Mouse (Mus musculus): ENCODE data around the gene Lancl1.

Lancl1 gene

DNA sequence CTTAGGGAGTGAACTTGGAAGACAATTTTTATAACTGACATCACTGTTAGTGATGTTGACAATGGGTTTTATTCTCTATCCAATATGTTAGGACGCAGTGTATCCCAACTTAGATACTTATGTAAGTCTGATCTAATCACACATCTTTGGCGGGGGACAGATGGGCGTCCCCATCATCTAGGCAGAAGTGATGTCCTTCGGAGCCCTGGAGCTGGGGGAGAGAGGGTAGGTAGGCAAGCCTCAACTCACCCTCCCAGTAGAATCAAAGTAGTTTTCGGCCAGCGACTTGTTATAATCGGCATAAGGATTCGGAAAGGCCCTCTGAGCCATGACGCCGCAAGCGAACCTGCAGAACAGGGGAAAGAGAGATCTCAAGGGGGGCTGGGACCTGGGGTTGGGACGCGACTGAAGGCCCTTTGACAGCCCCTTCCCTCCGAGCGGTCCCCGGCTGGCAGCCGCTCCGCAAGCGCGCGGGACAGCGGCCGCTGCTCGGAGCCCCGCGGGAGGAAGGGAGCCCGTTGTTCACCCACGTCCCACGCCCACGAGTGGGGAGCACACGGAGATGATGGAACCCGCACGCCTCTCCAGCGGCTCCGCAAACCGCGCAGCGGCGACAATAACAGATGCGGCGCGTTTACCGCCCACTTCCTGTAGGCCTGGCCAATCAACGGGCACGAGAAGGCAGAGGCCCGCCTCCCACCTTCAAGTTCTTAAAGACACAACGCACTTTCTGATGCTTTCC lies at the start of gene Lancl1:
TSS of gene Lancl1 (minus strand) at position 627 of the 742 bp plus-strand sequence.
- DNase-seq: peak; percentile 72 to 83

DNA sequence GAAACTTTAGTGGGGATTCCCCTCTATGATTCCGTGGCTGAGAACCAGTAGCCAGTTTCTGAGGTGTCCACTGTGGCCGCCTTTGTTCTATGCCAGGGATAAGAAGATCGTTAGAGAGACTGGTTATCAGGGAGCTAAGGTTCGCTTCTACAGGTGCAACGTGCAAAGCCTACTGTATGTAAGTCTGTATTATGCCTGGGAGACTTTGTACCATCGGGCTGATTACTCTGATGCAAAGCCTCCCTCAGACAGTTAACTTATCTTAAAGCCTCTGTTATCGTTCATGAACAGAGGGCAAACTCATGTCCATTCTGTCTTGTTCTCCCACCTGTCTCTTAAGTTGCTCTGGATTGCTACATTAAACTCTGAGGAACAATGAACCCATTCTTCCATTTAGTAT lies 40.5 kb upstream of the Lancl1 start:
- no peak for DNase-seq

DNA sequence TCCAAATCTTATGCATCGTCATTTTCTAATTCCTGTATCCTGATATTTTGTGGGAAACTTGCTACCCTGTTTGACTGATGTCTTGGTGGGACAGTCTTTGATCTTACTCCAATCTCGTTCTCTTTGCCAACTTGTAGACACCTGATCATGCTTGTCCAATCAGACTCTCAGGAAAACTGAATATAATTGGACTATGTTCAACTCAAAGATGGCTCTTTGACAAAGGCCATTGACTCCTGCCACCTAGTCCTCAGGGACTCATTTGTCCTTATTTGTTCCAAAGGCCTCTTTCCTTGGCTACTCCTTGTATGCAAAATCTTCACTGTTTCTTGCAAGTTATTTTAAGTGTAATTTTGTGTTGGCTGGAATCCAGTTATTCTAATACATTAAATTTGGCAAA lies 40.0 kb upstream of the Lancl1 start:
- DNase-seq: no peak

DNA sequence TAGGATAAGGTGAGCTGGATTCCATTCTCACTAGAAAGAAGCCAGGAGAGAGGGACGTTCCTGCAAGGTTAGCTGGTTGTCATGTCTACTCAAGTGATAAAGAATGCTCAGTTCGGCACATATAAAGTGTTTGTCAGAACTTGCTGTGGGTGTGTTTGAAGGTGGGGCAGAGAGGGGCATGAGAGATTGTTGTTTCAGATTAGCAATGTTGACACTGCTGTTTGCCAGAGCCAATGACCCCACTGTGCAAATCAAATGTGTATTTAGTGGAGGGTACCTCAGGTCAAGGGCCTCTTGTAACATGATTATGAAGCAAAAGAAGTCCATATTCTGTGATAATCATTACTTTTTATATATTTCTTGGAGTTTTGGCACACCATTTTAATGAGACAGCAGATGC lies 39.1 kb upstream of the Lancl1 start:
- DNase-seq: no peak

DNA sequence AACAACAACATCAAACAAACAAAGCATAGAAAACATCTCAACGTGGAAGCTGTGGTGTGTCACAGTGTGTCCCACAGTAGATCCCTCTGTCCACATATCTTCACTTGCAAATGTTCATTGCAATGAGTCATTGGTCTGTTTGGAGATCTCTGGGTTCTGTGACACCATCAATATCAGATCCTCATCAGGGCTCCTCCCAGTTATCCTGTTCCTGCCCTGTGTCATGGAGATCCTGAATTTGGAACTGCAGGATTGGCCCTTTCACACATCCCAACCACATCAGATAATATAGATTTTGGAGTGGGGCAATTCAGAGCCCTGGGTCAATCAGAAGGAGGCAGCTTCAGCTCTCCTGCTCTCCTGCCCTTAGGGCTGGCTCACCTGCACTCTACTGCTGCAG lies 28.9 kb upstream of the Lancl1 start:
- DNase-seq: no peak

DNA sequence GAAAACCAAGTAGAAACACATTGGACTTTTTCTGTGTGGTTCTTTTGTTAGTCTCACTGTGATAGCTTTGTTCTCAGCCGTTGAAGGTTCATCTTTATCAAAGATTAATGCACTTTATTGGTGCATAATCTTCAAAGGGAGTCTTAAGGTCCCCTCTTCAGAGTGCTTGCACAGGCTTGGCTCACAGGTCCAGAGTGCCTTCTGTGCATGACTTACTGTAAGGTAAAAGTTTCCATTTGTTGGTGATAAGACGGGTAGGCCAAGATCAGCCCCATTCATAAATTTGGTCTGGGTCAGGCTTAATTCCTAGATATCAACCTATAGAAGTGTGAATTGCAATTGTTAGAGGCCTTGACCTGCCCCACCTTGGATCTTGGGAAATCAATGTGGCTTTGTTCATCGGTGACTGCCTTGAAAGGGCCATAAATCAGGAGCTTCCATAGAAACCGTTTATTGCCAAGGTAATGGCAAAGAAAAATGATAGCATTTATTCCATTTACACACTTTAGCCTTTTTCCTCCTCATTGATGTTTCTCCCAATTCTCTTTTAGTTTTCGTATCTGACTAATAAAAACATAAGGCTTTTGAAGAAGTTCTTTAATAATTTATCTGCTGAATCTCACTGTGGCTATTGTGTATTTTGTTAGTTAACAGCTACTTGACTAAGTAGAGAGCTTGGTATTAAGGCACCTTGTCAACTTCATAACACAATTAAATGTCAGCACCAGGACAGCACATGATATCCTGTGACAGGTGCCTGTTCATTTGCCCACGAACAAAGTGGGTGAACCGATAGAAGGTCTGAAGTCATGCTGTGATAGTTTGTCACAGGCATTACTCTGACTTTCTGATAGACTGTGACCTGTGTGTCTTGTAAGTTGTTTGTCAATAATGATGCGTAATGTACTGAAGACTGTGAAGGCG lies 26.9 kb upstream of the Lancl1 start:
- no peak for DNase-seq

DNA sequence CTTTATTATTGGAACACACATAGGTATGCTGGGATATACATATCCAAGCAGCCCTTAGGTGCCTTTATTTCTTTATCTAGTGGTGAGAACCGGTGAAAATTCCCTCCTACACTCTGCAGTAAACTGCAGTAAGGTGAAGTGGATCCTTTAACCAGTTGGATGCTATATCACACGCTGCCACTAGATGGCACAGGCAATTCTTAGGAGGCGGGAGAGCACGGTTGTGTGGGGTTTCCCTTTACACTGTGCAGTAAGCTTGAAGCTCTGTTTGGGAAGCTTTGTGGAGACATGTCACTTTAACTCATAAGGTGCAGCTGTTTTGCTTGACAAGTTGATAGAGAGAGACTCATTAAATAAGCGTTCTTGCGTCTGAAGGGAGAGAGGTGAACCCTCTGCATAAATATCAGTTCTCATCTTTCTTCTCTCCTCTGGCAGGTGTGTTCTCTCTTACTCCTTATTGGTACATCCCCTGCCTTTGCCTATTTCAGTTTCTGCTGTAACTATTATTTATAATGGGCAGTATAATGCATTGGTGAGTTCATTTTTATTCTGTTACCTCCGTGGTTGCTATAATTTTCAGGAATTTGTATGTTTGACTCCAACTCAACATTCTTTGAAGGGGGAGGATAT lies 22.9 kb upstream of the Lancl1 start:
- DNase-seq: peak in 1 of 2 experiments; percentile 52

DNA sequence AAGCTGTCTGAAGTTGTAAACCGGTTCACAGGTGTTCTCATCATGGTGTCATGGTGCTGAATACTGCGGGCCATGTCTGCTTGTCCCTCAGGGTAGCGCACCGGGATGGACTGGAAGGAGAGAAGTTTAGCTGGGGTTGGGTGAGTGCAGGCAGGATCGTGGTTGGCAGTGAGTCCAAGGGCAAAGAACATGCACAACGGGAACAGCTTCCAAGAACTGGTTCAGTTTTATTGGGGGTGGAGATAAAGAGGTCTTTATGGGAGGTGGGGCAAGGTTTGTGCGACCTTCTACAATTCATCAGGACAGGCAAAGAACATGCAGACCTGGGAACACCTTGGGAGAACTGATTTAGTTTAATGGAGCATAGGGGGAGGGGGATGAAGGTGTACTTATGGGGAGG lies 17.1 kb upstream of the Lancl1 start:
- no peak for DNase-seq

DNA sequence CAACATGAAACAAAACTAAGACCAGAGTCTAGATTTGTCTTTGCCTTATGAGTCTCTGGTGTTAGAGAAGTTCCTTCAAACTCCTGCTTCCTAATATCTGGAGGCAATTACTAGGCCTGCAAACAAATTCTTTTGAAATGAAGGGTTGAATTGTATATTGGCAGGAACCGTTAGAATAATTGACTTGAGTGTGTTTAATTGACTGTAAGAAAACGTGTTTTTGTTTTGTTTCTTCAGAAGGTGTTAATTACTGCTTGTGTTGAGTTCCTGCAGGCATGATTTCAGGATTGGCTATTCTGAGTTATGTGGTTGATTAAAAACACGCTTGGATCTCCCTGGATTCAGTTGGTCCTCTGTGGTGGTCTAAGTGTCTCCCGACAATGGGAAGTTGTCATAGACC lies 14.0 kb upstream of the Lancl1 start:
- DNase-seq: no peak

DNA sequence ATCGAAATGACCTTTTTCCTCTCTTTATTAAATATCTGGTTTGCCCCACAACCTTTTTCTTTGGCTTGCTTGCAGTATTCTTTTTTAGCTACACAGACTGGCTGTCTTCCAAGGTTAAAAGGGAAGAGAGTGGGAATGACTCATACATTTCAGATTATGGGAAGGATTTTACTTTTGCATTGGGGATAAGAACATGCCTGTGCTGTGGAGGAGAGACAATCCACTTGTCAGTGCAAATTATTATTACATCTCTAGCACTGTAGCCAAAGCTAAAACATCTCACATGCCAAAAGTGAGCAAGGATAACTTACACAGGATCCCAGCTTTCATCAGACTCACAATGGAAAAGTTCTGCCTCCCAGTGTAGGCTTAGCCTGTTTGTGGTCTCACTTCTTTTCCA lies 10.9 kb upstream of the Lancl1 start:
- no peak for DNase-seq

DNA sequence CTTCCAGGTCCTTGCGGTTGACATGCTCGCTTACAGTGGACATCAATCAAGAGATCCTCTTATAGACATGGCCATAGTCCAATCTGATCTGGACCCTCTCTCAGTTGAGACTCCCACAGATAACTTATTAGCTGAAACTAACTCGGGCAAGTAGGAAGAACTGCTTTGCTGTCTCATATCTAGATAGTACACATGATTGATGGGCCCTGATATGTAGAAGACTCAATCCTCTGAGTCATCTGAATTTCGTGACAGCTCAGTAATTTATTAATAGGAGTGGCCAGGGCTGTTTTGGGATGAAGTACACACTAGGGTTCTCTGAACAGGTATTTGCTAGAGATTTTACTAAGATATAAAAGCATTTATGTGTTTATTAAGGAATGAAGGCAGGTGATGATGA lies 10.0 kb upstream of the Lancl1 start:
- no peak for DNase-seq

DNA sequence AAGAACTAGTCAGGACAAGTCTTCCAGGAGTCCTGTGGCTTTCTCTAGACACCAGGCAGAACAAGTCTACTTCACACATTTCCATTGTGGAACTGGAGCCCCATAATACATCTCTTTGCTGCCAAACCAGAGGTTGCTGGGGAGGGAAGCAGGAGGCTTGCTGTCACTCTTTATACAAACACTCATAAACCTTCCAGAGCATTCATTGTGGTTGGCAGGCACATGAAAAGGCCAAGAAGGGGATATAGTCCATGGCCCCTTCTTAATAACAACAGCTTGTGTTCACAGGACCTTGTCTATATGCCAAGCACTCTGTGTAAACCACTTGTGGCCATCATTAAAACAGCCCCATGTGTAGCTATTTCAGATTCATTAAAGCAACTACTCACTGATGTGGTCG lies 6.4 kb upstream of the Lancl1 start:
- DNase-seq: no peak

DNA sequence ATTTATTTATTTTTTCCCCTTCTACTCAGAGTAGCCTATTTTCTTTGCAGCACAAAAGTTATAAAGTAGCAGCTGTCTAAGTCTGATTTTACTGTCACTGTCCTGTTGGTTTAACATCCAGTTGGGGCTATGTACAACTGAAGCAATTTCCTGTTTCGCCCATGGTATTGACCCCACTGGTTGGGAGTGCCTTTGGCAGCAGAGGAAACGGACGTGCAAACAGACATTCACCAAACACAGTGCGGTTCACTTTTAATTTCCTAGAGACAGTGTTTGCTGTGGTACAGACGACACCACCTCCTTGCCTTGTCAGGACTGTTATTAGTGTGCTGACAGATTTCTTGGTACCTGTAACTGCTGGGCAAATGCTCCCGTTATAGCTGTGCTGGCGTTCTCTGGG lies 3.9 kb upstream of the Lancl1 start:
- DNase-seq: no peak

DNA sequence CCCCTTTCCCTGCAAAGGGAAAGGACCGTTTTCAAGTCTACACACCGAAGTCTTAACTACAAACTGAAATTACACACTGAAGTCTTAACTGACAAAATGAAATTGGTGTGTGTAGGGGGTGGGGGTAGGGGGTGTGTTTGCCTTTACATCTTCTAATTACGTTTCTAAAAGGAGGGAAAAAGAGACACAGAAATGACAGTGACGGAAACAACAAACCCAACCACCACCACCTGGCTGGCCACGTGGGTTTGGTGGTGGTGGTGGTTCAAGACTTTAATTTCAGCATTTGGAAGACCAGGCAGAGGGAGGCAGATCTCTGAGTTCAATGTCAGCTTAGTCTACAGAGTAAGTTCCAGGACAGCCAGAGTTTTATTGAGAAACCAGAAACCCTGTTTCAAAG lies 411 bp upstream of the Lancl1 start:
- no peak for DNase-seq

DNA sequence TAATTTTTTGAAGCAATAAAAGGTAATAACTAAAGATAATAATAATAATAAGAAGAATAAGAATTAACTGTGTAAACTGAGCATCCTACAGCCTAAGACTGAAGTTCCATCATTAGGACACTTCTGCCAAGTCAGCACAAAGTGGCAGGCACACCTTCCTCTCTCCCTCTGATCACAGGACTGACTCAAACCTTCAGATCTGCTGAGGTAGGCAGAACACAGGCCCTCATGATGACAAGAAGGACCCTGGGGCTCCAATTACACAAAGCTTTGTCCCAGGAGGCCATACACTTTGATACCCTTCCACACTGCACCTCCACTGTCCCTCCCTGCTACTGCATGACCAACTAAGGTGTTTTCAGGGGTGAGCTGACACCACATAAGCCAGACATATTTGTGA lies 1.5 kb downstream of the Lancl1 start:
- no peak for DNase-seq

DNA sequence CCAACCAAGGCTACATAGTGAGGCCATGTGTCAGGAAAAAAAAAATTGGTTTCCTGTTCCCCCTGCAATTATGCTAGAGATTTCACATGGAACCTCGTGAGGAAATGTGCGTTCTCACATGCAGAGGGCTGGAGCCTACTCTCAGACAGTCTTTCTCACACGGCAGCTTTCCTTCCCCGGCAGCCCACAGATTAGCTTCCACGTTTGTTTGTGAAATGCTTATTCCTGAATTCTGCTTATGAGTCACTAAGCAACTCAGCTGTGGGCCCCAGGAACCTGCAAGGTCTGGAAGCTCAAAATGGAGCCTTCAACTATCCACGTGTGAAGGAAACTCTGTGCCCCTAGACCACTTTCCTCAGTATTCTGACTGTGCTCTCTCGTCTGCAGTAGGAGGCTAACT lies 5.4 kb downstream of the Lancl1 start:
- no peak for DNase-seq

DNA sequence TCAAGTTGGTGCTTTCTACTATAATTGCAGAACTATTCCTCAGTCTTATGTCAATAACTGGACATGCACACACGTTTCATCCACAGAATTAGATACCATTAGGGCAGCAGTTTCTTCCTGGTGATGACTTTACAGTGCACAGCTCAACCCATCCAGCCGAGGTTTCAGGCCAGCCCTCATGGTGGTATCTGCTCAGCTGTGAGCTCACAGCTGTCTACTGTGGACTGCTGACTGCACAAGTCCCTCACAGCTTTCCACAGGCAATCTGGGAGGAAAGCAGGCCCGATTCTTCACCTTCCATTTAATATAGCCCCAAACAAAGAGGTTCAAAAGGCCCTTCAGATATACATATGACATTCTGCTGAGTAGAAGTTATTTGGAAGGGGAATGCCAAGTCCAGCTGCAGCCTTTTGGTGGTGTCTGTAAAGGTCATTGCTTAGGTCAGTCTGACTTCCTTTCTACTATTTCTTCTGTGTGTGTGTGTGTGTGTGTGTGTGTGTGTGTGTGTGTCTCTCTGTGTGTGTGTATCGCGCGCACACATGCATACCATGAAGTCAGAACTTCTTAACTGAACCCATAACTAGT lies 11.7 kb downstream of the Lancl1 start:
- no peak for DNase-seq

DNA sequence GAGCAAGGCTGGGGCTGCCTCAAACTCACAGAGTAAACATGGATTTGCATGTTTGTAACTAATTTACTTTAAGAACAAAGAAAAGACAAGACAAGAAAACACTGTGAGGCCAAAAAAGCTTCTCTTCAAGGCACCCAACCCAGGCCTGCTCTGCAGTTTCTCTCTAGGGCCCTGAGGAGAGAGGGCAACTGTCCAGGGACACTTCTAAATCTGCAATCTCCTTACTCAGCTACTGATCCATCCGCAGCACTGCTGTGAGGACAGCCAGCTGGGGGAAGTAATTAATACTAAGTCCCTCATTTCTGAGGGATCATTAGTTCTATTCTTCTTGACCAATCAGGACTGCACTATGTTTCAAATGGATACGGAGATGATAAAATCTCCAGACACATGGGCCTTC lies 12.5 kb downstream of the Lancl1 start:
- DNase-seq: no peak

DNA sequence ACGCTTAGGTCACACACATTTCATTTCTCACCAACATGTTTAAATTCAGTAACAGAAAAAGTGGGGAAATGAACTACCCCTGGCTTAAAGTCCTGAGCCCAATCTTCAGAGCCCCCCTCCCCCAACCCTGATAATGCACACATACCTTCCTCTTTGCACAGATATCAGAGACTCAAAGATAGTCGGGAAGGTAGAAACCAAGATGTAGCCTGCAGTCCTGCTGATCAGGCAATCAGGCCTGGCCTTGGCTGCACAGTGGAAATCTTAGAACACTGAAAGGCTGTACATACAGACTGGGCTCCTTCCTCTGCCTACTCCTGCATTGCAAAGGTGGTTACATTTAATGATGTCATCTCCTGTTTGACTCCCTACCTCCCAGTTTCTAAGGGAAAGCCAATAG lies 15.9 kb downstream of the Lancl1 start:
- DNase-seq: no peak

DNA sequence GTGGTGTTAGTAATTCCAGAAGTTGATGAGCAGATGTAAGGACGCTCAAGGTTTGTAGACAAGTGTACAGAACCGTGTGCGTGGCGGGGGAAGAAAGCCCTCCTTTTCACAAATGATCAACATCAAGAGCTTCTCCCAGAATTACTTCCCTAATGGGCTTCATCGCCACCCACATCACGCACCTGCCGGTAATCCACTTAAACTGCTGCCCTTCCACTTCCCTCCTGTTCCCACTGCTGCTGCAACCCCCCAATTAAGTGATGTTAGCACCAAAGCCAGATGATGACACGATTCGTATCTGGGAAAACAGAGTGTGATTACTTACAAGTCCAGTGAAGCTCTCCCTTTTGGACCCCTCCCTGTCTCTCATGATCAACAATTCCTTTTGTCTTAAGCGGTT lies 16.6 kb downstream of the Lancl1 start:
- DNase-seq: no peak

DNA sequence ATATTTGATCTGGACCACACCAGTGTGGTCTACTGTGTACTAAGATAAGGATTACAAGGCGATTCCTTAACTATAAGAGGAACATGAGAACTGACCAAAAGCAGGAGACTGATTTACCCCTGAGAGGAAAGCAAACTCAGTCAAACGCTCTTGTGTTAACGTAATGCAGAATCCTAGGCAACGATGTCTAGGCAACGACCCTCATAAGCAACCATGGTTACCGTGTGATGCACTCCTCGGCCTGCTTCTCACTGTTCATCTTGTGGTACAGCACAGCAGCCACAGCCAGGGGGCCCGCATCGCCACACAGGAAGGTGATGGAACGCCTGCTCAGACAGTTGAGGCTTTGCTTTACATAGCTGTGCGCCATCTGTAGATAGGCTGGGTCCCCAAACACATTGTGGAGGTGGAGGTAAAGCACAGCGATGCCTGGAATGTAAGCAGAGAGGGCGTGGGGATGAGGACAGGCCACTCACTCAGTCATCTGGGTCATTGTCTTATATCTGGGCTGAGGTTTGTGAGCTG lies 18.0 kb downstream of the Lancl1 start:
- no peak for DNase-seq

DNA sequence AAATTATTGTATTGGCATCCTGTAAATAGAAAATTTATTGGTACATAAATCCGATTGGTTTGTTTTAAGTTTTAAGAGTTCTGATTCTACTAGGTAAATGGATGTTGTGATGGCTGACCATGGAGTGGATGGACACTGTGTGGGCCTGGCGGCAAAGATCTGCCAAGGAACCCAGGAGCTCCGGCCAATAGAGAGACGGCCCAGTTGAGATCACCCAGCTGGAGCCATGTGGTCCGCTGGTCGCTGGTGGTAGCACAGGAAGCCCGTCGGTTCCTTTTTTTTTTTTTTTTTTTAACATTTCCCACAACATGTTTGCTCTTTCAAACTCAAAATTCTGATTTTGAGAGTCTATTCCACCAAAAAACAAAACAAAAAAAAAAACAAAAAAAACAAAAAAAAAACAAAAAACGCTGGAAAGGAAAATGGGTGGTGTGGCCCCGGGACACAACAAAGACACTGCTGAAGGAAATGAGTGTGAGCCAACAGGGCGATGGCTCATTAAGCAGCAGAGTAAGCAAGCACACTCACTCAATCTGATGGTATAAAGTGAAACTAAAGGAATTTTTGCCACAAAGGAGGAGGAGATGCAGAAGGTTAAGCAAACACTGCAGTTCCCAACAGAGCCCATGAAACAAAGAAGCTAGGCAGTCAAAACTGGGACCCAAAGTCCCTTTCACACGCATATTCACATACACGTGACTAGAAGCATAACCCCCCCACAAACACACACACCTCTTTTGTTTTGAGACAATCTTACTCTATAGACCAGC lies 21.4 kb downstream of the Lancl1 start:
- no peak for DNase-seq
